Mouse (Mus musculus) urinary bladder, postnatal 4 days (tissue): ENCODE results near the gene Atxn10.

Experiments
- DNase-seq, 2 experiments: peaks; one replicate each; pipeline ENCODE4 v3.0.0; 2021 to 2022; ENCODE audit warnings: low spot score in 2 of 2

Atxn10 gene

GRCm38 (mm10) chr15:85334234-85334633 lies 1.8 kb upstream of the Atxn10 start:
- no peak for DNase-seq

DNA sequence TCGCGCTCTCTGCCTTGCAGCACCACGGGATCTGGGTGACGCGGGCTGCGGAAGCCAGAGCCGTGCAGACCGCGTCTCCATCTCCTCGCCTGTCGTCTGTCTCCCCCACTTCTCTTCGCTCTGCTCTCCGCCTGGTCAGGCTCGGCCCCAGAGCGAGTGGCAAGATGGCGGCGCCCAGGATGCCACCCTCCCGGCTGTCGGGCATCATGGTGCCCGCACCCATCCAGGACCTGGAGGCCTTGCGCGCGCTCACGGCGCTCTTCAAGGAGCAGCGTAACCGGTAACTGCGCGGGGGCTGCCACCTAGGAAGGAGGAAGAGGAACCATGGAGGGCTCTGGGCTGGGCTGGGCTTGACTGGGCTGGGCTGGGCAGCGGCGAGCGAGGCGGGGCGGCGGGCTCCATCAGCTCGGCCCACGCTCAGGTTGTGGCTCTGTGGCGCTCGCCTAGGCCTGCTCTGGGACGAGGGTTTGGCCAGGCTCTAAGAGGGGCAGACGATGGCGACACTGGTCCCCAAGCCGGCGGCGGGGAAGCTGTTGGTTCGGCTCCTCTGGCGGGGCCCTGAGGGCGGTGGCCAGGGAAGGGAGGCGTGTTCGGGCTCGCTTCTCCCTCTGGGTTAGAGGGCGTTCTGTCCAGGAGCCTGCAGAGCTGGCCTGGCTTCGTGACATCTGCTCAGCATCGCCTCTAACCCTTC lies 401 bp downstream of the Atxn10 start:
- DNase-seq = peak; percentile 81 to 82

- DNase-seq = no peak
Measured at GRCm38 (mm10) chr15:85337219-85337618, 1.2 kb downstream of the Atxn10 start.

- no peak for DNase-seq
Measured at GRCm38 (mm10) chr15:85337979-85338378, 1.9 kb downstream of the Atxn10 start.

GRCm38 (mm10) chr15:85342246-85342645 lies 6.2 kb downstream of the Atxn10 start:
- no peak for DNase-seq

DNA sequence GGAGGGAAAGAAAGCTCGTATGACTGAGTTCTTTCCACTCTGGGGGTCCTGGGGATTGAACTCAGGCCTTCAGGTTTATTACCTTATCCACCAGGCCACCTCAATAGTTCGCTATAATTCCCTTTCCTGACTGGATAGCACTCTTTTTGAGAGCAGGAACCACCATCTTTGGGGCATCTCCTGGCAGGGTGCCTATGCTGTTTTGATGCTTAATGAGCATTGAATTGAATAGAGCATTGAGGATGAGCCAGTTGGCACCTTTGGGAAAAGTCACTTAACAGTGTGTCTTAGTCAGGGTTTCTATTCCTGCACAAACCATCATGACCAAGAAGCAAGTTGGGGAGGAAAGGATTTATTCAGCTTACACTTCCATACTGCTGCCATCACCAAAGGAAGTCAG lies 8.6 kb downstream of the Atxn10 start:
- no peak for DNase-seq

- no peak for DNase-seq
Measured at GRCm38 (mm10) chr15:85347058-85347700, 11.1 kb downstream of the Atxn10 start.

GRCm38 (mm10) chr15:85350144-85350543 lies 14.1 kb downstream of the Atxn10 start:
- no peak for DNase-seq

DNA sequence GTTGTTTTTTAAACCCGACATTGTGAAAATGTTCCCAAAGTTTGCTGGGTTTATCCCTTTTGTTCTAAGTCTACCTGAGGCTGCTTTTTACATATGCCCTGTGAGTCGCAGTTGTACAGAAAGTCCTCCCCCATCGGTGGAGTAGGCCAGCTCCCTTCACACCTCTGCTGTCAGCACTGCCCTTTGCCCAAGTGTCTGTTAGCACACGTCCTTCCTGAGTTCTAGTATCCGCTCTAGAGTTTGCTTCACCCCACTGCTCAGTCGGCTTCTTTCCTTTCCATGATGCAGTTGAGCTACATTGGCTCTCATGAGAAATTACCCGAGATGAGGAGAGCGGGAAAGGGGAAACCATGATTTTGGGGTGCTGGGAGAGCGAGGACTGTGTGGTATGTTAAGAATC lies 18.0 kb downstream of the Atxn10 start:
- no peak for DNase-seq

- no peak for DNase-seq
Measured at GRCm38 (mm10) chr15:85356112-85356511, 20.1 kb downstream of the Atxn10 start.

DNA sequence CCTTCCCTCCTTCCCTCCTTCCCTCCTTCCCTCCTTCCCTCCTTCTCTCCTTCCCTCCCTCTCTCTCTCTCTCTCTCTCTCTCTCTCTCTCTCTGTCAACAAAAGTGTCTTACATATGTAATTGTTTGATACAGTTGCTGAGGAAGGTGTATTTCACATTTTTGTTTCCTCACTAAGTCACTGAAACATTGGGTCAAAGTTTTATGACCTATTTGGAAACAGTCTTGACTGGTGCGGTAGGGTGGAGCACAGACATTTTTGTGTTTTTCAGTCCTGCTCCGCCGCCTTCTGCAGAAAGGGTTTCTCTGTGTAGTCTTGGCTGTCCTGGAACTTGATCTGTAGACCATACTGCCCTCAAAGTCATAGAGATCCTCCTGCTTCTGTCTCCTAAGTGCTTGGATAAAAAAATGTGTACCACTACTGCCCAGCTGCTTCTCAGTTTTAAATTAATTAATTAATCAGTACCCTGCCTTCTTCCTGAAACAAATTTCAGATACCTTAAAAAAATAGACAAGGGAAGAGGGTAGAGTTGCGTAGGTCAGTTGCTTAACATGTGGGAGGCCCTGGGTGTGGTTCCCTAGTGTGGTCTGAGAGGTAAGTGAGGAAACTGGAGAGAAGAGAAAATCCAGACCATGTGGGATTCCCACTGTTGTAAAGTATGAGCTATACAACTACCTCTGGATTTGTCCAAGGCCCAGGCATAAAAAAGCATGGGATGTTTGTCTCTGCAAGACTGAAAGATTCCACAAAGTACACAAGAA lies 21.6 kb downstream of the Atxn10 start:
- no peak for DNase-seq

DNA sequence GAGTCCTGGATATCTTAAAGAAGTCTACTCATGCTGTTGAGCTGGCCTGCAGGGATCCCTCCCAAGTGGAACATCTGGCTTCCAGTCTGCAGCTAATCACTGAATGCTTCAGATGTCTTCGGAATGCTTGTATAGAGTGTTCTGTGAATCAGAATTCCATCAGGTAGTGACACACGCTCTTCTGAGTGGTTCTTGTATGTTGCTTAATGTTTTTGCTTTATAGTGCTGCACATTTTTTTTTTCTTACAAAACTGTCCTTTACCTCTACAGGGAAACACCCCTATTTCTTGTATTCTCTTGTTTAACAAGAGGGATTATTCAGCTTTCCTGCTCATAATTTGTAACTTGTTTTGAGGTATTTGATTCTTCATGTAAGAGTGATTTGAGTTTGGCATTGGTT lies 23.4 kb downstream of the Atxn10 start:
- DNase-seq = no peak

GRCm38 (mm10) chr15:85359901-85360300 lies 23.9 kb downstream of the Atxn10 start:
- DNase-seq = no peak

DNA sequence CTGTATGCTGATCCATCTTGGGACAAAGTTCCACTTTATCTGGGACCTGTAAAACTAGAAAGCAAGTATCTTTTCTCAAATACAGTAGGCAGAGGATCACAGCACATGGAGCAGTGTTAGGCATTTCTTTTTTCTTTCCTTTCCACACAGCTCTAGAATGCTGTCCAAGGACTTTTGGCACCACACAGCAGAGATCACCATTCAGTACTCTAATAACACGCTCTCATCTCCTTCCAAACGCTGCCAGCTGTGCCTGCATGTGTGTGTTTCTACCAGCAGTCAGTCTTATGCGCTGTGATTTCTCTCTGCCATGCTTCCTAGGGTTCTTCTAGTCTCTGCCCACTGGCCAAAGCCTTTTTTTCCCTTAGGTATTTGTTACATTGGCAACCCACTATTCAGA lies 28.3 kb downstream of the Atxn10 start:
- DNase-seq = no peak

DNA sequence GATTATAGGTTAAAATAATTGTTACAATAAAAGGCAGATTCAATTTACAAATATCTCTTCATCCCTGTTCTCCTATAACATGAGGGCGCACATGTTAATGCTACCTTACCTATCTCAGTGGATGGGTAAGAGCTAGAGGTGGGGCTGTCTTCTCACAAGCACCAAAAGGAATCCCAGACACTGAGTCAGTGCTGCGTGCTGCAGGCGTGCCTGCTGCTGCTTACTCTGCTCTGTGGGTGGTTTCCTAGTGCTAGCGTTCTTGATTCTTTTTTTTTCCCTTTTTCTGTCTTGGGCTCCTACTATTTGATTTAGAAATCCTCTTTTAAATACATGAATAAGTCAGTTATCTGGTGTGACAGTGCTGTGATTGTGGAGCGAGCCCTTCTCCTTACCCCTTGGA lies 30.9 kb downstream of the Atxn10 start:
- DNase-seq = no peak

GRCm38 (mm10) chr15:85369765-85370164 lies 33.7 kb downstream of the Atxn10 start:
- DNase-seq = no peak

GRCm38 (mm10) chr15:85373125-85373524 lies 37.1 kb downstream of the Atxn10 start:
- no peak for DNase-seq

- no peak for DNase-seq
Measured at GRCm38 (mm10) chr15:85383477-85383876, 47.4 kb downstream of the Atxn10 start.

- DNase-seq = no peak
Measured at GRCm38 (mm10) chr15:85388696-85389095, 52.7 kb downstream of the Atxn10 start.

- DNase-seq = no peak
Measured at GRCm38 (mm10) chr15:85389915-85390314, 53.9 kb downstream of the Atxn10 start.

GRCm38 (mm10) chr15:85395360-85395759 lies 59.3 kb downstream of the Atxn10 start:
- DNase-seq = no peak

- DNase-seq = no peak
Measured at GRCm38 (mm10) chr15:85401926-85402325, 65.9 kb downstream of the Atxn10 start.

GRCm38 (mm10) chr15:85403256-85403731 lies 67.2 kb downstream of the Atxn10 start:
- no peak for DNase-seq
